ENCODE assay signal across 9 mouse cellular contexts in the genomic region with DNA sequence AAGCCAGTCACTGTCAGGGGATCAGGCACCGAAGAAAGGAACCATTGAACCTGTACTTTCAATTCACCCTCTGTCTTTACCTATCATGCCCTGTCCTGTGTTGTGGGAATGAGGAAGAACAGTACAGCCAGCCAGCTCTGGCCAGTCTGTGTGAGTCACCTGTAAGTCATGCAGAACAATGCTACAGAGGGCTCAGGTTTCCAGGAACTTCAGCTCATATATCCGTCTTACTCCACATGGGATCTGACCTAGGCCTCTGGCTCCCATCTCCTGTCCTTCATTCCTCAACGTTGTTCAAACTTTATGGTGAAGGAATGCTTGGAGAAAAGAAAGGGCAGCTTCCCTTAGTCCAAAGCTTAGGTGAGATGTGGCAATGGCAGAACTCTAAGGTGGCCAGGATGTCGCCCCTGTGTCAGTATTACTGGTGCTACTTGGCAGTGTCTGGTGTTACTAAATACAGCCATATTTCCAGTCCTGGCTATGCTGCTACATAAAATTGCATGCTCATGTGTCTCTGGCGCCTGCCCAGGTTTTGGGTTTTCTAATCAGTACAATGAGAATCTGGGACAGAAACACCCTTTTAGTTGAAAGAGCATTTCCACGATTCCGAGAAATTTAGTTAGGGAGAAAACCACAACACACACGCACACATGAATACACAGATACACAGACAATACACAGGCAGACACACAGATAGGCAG.
DNase-seq lines count a peak whose midpoint lies in the region; ATAC-seq lines count a peak whose summit lies in the region.
"Had no signal": no experiment of that assay in that cellular context is flagged by ENCODE, and none has a peak within 500 bp of the region (broad histone marks: within the 10 kb centered on the region; RNA-seq: fewer than 3 reads in every experiment).

No protein-coding gene starts in this region.

- no peaks in the 10 kb centered on the region for H3K4me1 ChIP-seq in heart, embryonic 11.5 days (ENCODE audit: control insufficient read depth, insufficient read depth, low read length)

- H3K36me3 ChIP-seq in heart, embryonic 11.5 days (ENCODE audit: control insufficient read depth, insufficient read depth, low read length), result no peaks in the 10 kb centered on the region

- H3K9me3 ChIP-seq in heart, embryonic 11.5 days (replicated peaks; ENCODE audit: control insufficient read depth, low read length), result no peaks in the 10 kb centered on the region

- no peak for ATAC-seq in heart, embryonic 11.5 days (replicated peaks; ENCODE audit: insufficient number of reproducible peaks, low FRiP score, low TSS enrichment)

- no peak overlapping the region for H3K4me2 ChIP-seq in heart, embryonic 11.5 days

- WGBS in heart, embryonic 11.5 days (ENCODE audit: insufficient replicate concordance), result 71% methylated on average over 8 of the region's 8 CpGs

- H3K27me3 ChIP-seq in heart, embryonic 11.5 days (ENCODE audit: control insufficient read depth, insufficient read depth, low read length), result no peaks in the 10 kb centered on the region

- no peak overlapping the region for H3K9ac ChIP-seq in heart, embryonic 11.5 days (ENCODE audit: low read depth, low read length)
- H3K9ac ChIP-seq: liver, embryonic 14.5 days had no signal

- DNase-seq in heart, adult 11 months, result peak; percentile 94
- DNase-seq in Muller cell, postnatal 12 days (ENCODE audit: inconsistent ontology term), result peak; percentile 83
- peak; percentile 43 to 47 for DNase-seq in gastrocnemius, adult 8-10 months (ENCODE audit: low spot score in 2 of 2)
- peak; percentile 19 to 65 for DNase-seq in layer of hippocampus, adult 18-20 months (ENCODE audit: low spot score in 2 of 2)
- no peak for DNase-seq in thymus, postnatal 25 days
- DNase-seq in thymus, adult 18-20 months, result no peak
- no peak for DNase-seq in B cell, adult 2 months

- no peak overlapping the region for H3K27ac ChIP-seq in heart, embryonic 11.5 days (ENCODE audit: low read depth, low read length)
- H3K27ac ChIP-seq: liver, embryonic 14.5 days had no signal

- H3K4me3 ChIP-seq in heart, embryonic 11.5 days (ENCODE audit: low read depth, low read length), result no peak overlapping the region

Comparison
In these comparisons a context has a peak if more than half of its experiments do, and no peak if none do; other contexts are left out.
1. DNase-seq: peak in heart, adult 11 months (single experiment), Muller cell, postnatal 12 days (single experiment), gastrocnemius, adult 8-10 months (2 of 2) and layer of hippocampus, adult 18-20 months (2 of 2); none in thymus, postnatal 25 days (single experiment), thymus, adult 18-20 months (0 of 2) and B cell, adult 2 months (0 of 2).